Mouse (Mus musculus): ENCODE measurements around the gene Sh3bp5l.

The Sh3bp5l gene

DNA sequence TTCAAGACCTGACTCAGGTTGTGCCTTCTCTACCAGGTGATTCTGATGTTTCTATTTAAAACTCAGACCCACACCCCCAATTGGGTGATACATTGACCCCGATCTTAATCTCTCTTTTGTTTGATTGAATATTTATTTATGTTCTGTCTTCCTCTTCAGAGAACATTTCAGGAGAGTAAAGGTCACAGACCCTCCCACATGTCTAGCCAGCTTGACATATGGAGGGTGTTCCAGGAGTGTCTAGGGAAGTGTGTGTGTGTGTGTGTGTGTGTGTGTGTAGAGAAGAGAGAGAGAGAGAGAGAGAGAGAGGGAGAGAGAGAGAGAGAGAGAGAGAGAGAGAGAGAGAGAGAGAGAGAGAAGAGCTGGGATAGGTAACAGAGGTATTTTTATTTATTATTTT is 47.2 kb downstream of the Sh3bp5l start:
- in situ Hi-C loops (cut with MboI; ENCODE audit: low sequenced_read_pairs), result no loop called here

GRCm38 (mm10) chr11:58378763-58379278 is 48.3 kb downstream of the Sh3bp5l start, which contains the start of gene Lypd8:
Gene Lypd8, plus strand, starts transcription at chr11:58379043.
- in situ Hi-C loops (cut with MboI; ENCODE audit: low sequenced_read_pairs), result no loop called here

DNA sequence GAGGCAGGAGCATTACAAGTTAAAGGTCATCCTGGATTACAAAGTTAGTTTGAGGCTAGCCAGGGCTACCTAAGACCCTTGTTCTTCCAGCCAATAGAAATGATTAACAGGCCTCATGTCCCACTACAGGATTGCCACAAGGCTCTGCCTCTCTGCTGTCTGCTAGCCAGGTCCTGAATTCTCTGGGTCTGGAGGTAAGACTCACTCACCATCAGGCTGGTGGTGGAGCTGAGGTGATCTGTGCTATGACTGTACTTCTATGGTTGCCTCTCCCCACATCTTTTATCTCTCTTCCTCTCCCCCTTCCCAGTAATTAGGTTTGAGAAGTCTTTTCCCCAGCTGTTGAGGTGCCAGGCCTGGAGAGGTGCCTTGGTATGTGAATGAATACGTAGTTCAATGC is 49.0 kb downstream of the Sh3bp5l start:
- in situ Hi-C loops (cut with MboI; ENCODE audit: low sequenced_read_pairs), result no loop called here

GRCm38 (mm10) chr11:58382471-58382870 is 51.9 kb downstream of the Sh3bp5l start:
- in situ Hi-C loops (cut with MboI; ENCODE audit: low sequenced_read_pairs), result no loop called here
